Mouse (Mus musculus): ENCODE measurements around the gene Dhrs4. TPM values are rescaled to one million over a fixed set of nuclear protein-coding genes. Genes with fewer than 3 reads are reported as not detected.

Gene Dhrs4
- polyA plus RNA-seq, 1 experiment: 27.2 TPM

- no peaks in the 10 kb centered on the region for H3K27me3 ChIP-seq (ENCODE audit: control insufficient read depth, insufficient read depth, low read length)
- H3K27ac ChIP-seq (ENCODE audit: control insufficient read depth, insufficient read depth, low read depth, low read length): no peak overlapping the region
- H3K4me3 ChIP-seq (ENCODE audit: control insufficient read depth, low read depth, low read length): no peak overlapping the region
- peaks cover 5% of the 10 kb centered on the region for H3K4me1 ChIP-seq (ENCODE audit: control insufficient read depth, insufficient read depth, low read length)
- TF ChIP-seq CTCF (IDR thresholded peaks at IDR 0.05; ENCODE audit: control insufficient read depth, insufficient read depth, insufficient replicate concordance, low read depth, low read length): no peak
- no peak for TF ChIP-seq POLR2A (IDR thresholded peaks at IDR 0.05; ENCODE audit: control insufficient read depth, low read depth, low read length)
- H3K36me3 ChIP-seq (ENCODE audit: control insufficient read depth, insufficient read depth, low read length): no peaks in the 10 kb centered on the region
Measured at GRCm38 (mm10) chr14:55484430-55485085, 6.0 kb downstream of the Dhrs4 start.

GRCm38 (mm10) chr14:55486836-55487235, 8.3 kb downstream of the Dhrs4 start:
- no peaks in the 10 kb centered on the region for H3K36me3 ChIP-seq (ENCODE audit: control insufficient read depth, insufficient read depth, low read length)
- TF ChIP-seq CTCF (IDR thresholded peaks at IDR 0.05; ENCODE audit: control insufficient read depth, insufficient read depth, insufficient replicate concordance, low read depth, low read length) (no peak), POLR2A (IDR thresholded peaks at IDR 0.05; ENCODE audit: control insufficient read depth, low read depth, low read length) (no peak)
- no peak overlapping the region for H3K27ac ChIP-seq (ENCODE audit: control insufficient read depth, insufficient read depth, low read depth, low read length)
- H3K4me1 ChIP-seq (ENCODE audit: control insufficient read depth, insufficient read depth, low read length): peaks cover 14% of the 10 kb centered on the region
- H3K27me3 ChIP-seq (ENCODE audit: control insufficient read depth, insufficient read depth, low read length): no peaks in the 10 kb centered on the region
- no peak overlapping the region for H3K4me3 ChIP-seq (ENCODE audit: control insufficient read depth, low read depth, low read length)

DNA sequence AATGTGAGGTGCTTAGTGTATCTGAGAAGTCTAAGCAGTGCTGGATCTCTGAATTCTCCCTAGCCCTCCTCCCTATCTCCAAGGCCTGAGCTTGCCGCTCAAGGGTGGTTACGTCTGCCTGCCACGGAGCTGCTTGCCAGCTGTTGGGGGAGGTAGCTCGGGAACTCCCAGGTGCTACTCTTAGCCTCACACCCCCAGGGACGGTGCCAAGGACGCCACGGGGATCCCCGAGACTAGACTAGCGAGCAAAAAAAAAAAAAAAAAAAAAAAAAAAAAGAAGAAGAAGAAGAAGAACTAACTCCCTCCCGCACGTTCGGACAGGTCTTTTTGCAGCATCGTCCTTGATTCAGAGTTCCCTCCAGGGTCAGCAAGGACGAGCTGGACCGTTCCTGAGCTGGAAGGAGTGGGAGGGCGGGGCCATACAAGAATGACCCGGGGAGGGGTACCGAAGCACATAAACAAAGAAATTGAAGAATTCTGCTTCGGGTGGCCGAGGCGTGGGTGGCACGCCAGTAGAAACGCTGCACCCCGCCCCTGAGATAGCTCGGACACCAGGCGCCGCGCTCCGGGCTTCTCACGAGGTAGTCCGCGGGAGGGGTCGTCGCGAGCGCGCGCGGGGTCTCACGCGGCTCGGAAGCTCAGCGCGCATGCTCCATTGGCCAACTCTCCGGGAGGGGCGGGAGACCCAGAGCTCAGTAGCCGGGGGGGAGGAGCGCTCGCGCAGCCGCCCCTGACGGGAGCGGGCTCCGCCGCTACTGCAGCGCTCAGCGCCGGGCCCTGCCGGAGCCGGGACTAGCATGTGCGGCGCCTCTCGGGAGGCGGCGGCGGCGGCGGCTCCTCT, 12.0 kb downstream of the Dhrs4 start, which contains the start of gene Carmil3:
TSS of gene Carmil3 (plus strand) at position 291 of the 841 bp plus-strand sequence.
- TF ChIP-seq CTCF (IDR thresholded peaks at IDR 0.05; ENCODE audit: control insufficient read depth, insufficient read depth, insufficient replicate concordance, low read depth, low read length): no peak
- TF ChIP-seq POLR2A (IDR thresholded peaks at IDR 0.05; ENCODE audit: control insufficient read depth, low read depth, low read length): no peak
- Histone ChIP-seq H3K27me3 (ENCODE audit: control insufficient read depth, insufficient read depth, low read length) (no peaks in the 10 kb centered on the region), H3K36me3 (ENCODE audit: control insufficient read depth, insufficient read depth, low read length) (no peaks in the 10 kb centered on the region), H3K4me1 (ENCODE audit: control insufficient read depth, insufficient read depth, low read length) (peaks cover 14% of the 10 kb centered on the region), H3K27ac (ENCODE audit: control insufficient read depth, insufficient read depth, low read depth, low read length) (no peak within 1 kb of the TSS), H3K4me3 (ENCODE audit: control insufficient read depth, low read depth, low read length) (peak within 1 kb of the TSS; percentile 79)

DNA sequence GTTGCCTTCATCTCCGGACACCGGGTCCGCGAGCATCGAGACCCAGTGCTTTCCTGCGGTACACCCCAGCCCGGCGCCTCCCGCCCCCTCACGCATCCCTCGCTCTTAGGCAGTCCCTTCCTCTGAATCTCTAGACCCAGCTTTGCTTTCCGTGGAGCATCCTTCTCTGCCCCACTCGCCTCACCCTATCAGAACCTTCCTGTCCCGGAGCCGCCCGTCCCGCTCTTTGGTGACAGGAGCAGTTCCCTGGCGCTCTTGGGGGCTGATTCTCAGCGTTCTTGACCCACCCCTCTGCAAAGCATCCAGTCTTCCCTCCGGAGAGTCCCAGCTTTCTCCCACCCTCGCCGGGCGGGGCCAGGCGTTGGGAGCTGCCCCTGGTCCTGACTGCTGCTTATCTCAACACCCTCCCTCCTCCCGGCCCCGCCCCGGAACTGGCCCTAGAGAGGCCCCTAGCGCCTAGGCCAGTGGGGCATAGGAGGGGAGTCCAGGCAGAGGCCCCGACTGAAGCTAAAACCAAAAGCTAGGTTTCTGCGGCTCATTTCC, 12.8 kb downstream of the Dhrs4 start:
- Histone ChIP-seq H3K4me3 (ENCODE audit: control insufficient read depth, low read depth, low read length) (peak overlapping the region; percentile 79), H3K27me3 (ENCODE audit: control insufficient read depth, insufficient read depth, low read length) (no peaks in the 10 kb centered on the region), H3K4me1 (ENCODE audit: control insufficient read depth, insufficient read depth, low read length) (peaks cover 14% of the 10 kb centered on the region), H3K27ac (ENCODE audit: control insufficient read depth, insufficient read depth, low read depth, low read length) (no peak overlapping the region), H3K36me3 (ENCODE audit: control insufficient read depth, insufficient read depth, low read length) (no peaks in the 10 kb centered on the region)
- TF ChIP-seq CTCF (IDR thresholded peaks at IDR 0.05; ENCODE audit: control insufficient read depth, insufficient read depth, insufficient replicate concordance, low read depth, low read length) (no peak), POLR2A (IDR thresholded peaks at IDR 0.05; ENCODE audit: control insufficient read depth, low read depth, low read length) (no peak)

DNA sequence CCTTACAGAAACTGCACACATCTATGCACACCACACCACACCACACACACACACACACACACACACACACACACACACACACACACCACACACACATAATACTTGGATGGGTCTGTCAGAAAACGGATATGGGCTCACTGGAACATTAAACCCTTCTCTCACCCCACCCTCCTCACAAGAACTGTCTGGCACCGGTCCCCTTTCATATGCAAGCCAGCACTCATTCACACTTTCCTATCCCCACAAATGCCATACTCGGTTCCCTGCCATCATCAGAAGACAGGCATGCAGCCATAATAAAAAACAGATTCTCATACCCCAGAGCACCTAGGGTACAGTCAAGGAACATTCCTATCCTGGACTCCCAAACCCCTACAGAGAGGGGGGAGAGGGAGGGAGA, 13.5 kb downstream of the Dhrs4 start:
- Histone ChIP-seq H3K4me1 (ENCODE audit: control insufficient read depth, insufficient read depth, low read length) (peaks cover 14% of the 10 kb centered on the region), H3K27me3 (ENCODE audit: control insufficient read depth, insufficient read depth, low read length) (no peaks in the 10 kb centered on the region), H3K4me3 (ENCODE audit: control insufficient read depth, low read depth, low read length) (no peak overlapping the region), H3K36me3 (ENCODE audit: control insufficient read depth, insufficient read depth, low read length) (no peaks in the 10 kb centered on the region), H3K27ac (ENCODE audit: control insufficient read depth, insufficient read depth, low read depth, low read length) (no peak overlapping the region)
- TF ChIP-seq CTCF (IDR thresholded peaks at IDR 0.05; ENCODE audit: control insufficient read depth, insufficient read depth, insufficient replicate concordance, low read depth, low read length): no peak
- no peak for TF ChIP-seq POLR2A (IDR thresholded peaks at IDR 0.05; ENCODE audit: control insufficient read depth, low read depth, low read length)

GRCm38 (mm10) chr14:55495509-55496240, 17.1 kb downstream of the Dhrs4 start:
- Histone ChIP-seq H3K4me1 (ENCODE audit: control insufficient read depth, insufficient read depth, low read length) (peaks cover 18% of the 10 kb centered on the region), H3K27me3 (ENCODE audit: control insufficient read depth, insufficient read depth, low read length) (no peaks in the 10 kb centered on the region), H3K4me3 (ENCODE audit: control insufficient read depth, low read depth, low read length) (no peak overlapping the region), H3K27ac (ENCODE audit: control insufficient read depth, insufficient read depth, low read depth, low read length) (no peak overlapping the region), H3K36me3 (ENCODE audit: control insufficient read depth, insufficient read depth, low read length) (no peaks in the 10 kb centered on the region)
- TF ChIP-seq POLR2A (IDR thresholded peaks at IDR 0.05; ENCODE audit: control insufficient read depth, low read depth, low read length) (no peak), CTCF (IDR thresholded peaks at IDR 0.05; ENCODE audit: control insufficient read depth, insufficient read depth, insufficient replicate concordance, low read depth, low read length) (no peak)

Measured in testis, adult 2 months (tissue).